Mouse (Mus musculus): ENCODE data around the gene Afdn. TPM values are rescaled to one million over a fixed set of nuclear protein-coding genes. Genes with fewer than 3 reads are reported as not detected.

Afdn gene
- total RNA-seq, 2 experiments from 2014 or later: 67.3 to 109 TPM

Other genes with a start within 250 kb of the Afdn start
- 1 to 10 TPM; 3.0 to 5.5 TPM for gene Tcte2, start 1.3 kb downstream of the Afdn start, total RNA-seq (2021)
- under 1 TPM in 1 of 2 experiments, not detected in 1; 0.20 TPM for gene Gm7168, start 187.8 kb downstream of the Afdn start, total RNA-seq (2021)
- not detected for gene Gm7356, start 243.2 kb downstream of the Afdn start, total RNA-seq (2021)

Data from adrenal gland, postnatal 36 days (tissue).